Mouse (Mus musculus) spleen, adult 2 months (tissue): ENCODE data around the gene Ppp2r5a.

Experiments
- CTCF ChIP-seq: fragments of 200-500 bp; IDR thresholded peaks from 2 replicates; pipeline ENCODE4 v1.5.1; 2011; ENCODE audit warnings: mild to moderate bottlenecking, inconsistent platforms; ENCODE audit not compliant: insufficient read depth, insufficient read length, insufficient replicate concordance; ENCODE audit errors: extremely low read depth
- POLR2A ChIP-seq: fragments of 200-500 bp; IDR thresholded peaks from 2 replicates; pipeline ENCODE4 v1.6.1; 2011; ENCODE audit warnings: low read depth, low read length, inconsistent platforms

GRCm38 (mm10) chr1:191369140-191369539, 33.9 kb downstream of the Ppp2r5a start:
- TF ChIP-seq POLR2A (no peak), CTCF (no peak)
